Mouse (Mus musculus) lung, postnatal 0 days (tissue): ENCODE results near the gene Cdk5rap2.

Source experiments
- CTCF ChIP-seq: IDR thresholded peaks from 2 replicates; pipeline ENCODE4 v1.5.1; 2016; ENCODE audit warnings: antibody characterized with exemption, mild to moderate bottlenecking
- EP300 ChIP-seq: IDR thresholded peaks from 2 replicates; pipeline ENCODE4 v1.6.1; 2016; ENCODE audit warnings: antibody characterized with exemption, mild to moderate bottlenecking, control low read depth

DNA sequence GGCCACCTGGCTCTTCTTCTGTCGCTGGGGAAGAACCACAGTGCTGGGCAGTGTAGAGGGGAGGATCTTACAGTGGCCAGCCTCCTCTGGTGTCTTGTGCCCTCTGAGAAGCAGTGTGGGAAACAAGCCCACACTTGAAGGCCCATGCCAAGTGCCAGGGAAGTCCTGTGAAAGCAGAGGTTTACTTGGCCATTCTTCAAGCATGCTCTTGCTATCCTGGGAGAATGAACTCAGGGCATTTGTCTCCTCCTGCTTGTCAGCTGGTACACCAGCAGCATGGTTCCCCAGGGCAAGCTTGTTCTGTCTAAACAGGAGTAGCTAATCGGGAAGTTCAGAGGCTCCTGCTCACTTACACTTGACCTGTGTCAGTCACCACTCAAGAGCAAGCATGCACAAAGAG lies 185.7 kb downstream of the Cdk5rap2 start:
- TF ChIP-seq CTCF = no peak
- TF ChIP-seq EP300 = no peak
